Mouse (Mus musculus) megakaryocyte, embryonic 14.5 days (primary cell): ENCODE results near the gene Igsf3.

Experiments used
- FLI1 ChIP-seq: IDR thresholded peaks from 2 replicates; pipeline ENCODE4 v1.6.1; 2012; ENCODE audit warnings: low read length, inconsistent platforms, mixed read lengths
- GATA1 ChIP-seq: IDR thresholded peaks from 3 replicates; pipeline ENCODE4 v1.6.1; 2012; ENCODE audit warnings: mixed read lengths, low read length, inconsistent platforms, borderline replicate concordance

DNA sequence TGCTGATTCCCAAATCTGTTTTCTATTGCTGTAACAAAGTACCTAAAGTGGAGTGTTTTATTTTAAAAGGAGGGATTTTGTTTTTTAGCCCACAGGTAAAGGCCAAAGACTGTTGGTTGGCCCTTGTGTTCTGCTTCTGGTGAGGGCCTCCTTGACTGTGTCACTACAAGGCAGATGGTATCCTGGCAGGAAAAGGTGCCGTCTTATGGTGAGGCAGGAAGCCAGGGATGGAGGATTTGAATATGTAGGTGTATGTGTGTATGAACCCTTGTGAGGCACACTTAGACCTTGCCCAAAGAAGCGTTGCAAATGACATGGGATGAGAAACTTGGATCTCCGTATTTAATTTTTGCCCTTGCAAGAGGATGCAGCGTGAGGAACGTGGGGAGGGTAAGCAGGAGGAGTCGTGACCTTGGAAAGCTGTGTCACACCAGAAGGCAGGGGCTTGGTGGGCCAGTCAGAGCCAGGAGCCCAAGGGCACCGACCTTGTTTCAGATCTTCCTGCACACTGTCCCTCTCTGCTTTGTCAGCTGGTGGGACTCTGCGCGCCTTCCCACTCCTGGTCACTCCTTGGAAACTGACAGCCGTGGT lies 47.5 kb downstream of the Igsf3 start:
- TF ChIP-seq GATA1 (no peak), FLI1 (no peak)
